Mouse (Mus musculus): ENCODE results near the gene Atp6v1e2.

DNA sequence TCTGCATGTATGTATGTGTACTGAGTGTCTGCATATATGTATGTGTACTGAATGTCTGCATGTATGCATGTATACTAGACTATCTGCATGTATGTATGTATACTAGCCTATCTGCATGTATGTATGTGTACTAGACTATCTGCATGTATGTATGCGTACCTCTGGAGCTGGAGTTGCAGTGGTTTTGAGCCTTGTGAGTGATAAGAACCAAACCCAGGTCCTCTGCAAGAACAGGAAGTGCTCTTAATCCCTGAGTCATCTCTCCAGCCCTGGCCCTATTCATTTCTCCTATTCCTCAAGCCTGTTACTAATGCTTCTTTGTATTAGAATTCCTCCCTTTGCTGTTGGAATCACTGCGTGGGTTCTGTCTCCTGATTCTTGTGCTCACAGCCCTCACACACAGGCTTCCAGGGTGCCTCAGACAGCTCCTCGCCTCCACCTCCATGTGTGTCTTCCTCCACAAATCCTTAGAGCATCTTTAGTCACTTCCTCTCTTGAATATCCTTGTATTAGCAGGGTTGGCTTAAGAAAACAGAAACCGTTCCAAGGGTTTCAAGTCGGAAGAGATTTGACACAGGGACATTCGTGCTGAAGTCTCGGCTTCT is 34.6 kb downstream of the Atp6v1e2 start:
- TF ChIP-seq POLR2A (IDR thresholded peaks at IDR 0.05; ENCODE audit: borderline replicate concordance, insufficient read depth, low read length) (no peak), CTCF (IDR thresholded peaks at IDR 0.05; ENCODE audit: borderline replicate concordance, insufficient read depth, low read depth, low read length) (no peak)

Data from cerebellum, adult 2 months (tissue).